Mouse (Mus musculus) liver, postnatal 0 days (tissue): Measurements from ENCODE around the gene Cmtm8. TPM values are rescaled to one million over a fixed set of nuclear protein-coding genes. Genes with fewer than 3 reads are reported as not detected.

ENCODE experiments used
- ATAC-seq: fragments of 200-750 bp; cut with Nextera tagmentation; 2 replicates; pipeline ENCODE4 v1.8.0; 2017; ENCODE audit warnings: mild to moderate bottlenecking, moderate library complexity
- DNase-seq: peaks from one replicate; pipeline ENCODE4 v3.0.0-alpha.2; 2016
- H3K27ac ChIP-seq: fragments of 300-500 bp; sonication (generic); 2 replicates; pipeline ENCODE4 v1.5.1; 2014; ENCODE audit warnings: antibody characterized with exemption, moderate library complexity, mild to moderate bottlenecking, low read depth
- H3K27me3 ChIP-seq: fragments of 300-500 bp; sonication (generic); 2 replicates; pipeline ENCODE4 v1.6.1; 2014; ENCODE audit warnings: low read length, control low read depth, mixed read lengths; ENCODE audit not compliant: insufficient read depth
- H3K36me3 ChIP-seq: fragments of 300-500 bp; sonication (generic); replicated peaks from 2 replicates; pipeline ENCODE4 v1.6.1; 2014; ENCODE audit warnings: mild to moderate bottlenecking, control low read depth, low read length, moderate library complexity, mixed read lengths; ENCODE audit not compliant: insufficient read depth
- H3K4me1 ChIP-seq: fragments of 300-500 bp; sonication (generic); 2 replicates; pipeline ENCODE4 v1.6.1; 2014; ENCODE audit warnings: antibody characterized with exemption, mild to moderate bottlenecking, control low read depth; ENCODE audit not compliant: insufficient read depth
- H3K4me2 ChIP-seq: fragments of 300-500 bp; sonication (generic); 2 replicates; pipeline ENCODE4 v1.6.1; 2014; ENCODE audit warnings: low read depth, mild to moderate bottlenecking, low read length, moderate library complexity, mixed read lengths
- H3K4me3 ChIP-seq: fragments of 300-500 bp; sonication (generic); 2 replicates; pipeline ENCODE4 v1.5.1; 2014; ENCODE audit warnings: low read depth, low read length
- H3K9ac ChIP-seq: fragments of 300-500 bp; sonication (generic); replicated peaks from 2 replicates; pipeline ENCODE4 v1.6.1; 2014; ENCODE audit warnings: mild to moderate bottlenecking, moderate library complexity
- H3K9me3 ChIP-seq: fragments of 300-500 bp; sonication (generic); 2 replicates; pipeline ENCODE4 v1.6.1; 2016; ENCODE audit warnings: mild to moderate bottlenecking, control low read depth, low read length, mixed read lengths
- CTCF ChIP-seq: sonication (generic); IDR thresholded peaks from 2 replicates; pipeline ENCODE4 v1.5.1; 2016; ENCODE audit warnings: antibody characterized with exemption, low read depth
- EP300 ChIP-seq: IDR thresholded peaks from 2 replicates; pipeline ENCODE4 v1.6.1; 2016; ENCODE audit warnings: antibody characterized with exemption, low read depth, mild to moderate bottlenecking
- WGBS: fragments of 180-500 bp; shearing (Covaris S2); extraction: QIAGEN DNeasy Blood & Tissue Kit; methylation state at CpG from one replicate; pipeline ENCODE4 v1.1.7; 2014; ENCODE audit not compliant: insufficient replicate concordance; 5-methylcytosine and 5-hydroxymethylcytosine counted together
- polyA plus RNA-seq: library from polyadenylated mRNA; unstranded; fragments of >200 nt; fragmentation: Nextera tagmentation; extraction: Ambion mirVana; gene quantifications from 2 replicates; pipeline ENCODE4 v1.2.1, GENCODE M21; 2015

The Cmtm8 gene
- polyA plus RNA-seq, 1 experiment from 2014 or later = 109 TPM

DNA sequence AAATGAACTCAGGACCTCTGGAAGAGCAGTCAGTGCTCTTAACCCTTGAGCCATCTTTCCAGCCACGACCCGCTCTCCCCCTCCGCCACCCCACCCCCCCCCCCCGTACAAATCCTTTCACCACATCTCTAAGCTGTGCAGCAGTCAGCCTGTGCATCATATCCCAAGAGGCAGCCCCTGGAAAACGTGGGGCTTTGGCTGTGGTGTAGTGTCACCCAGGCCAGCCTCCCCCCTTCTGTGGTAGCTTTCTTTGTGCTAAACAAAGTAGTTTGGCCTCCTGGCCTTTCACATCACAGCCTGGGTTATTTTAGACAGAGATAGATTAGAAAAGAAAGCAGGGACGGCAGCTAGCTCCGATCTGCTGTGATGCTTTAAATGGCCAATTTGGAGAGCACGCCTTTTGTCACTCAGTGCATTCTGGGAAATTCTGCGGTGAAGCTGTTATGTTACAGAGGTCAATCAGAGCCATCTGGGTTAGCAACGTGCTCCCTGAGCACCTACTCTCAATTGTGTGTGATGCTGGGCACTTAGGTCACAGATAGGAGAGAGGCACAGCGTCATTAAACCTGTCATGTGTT, 47.4 kb downstream of the Cmtm8 start:
- ATAC-seq (no peak), DNase-seq (no peak)
- no peak for TF ChIP-seq EP300
- no peak for TF ChIP-seq CTCF
- 61% methylated on average over 11 of the region's 11 CpGs for WGBS
- Histone ChIP-seq H3K27me3 (no peaks in the 10 kb centered on the region), H3K4me3 (no peak overlapping the region), H3K9me3 (no peaks in the 10 kb centered on the region), H3K4me2 (no peak overlapping the region), H3K4me1 (peaks cover 4% of the 10 kb centered on the region; the same call in 1 of the 2 replicates), H3K36me3 (peaks cover 8% of the 10 kb centered on the region; the same call in 1 of the 2 replicates), H3K27ac (no peak overlapping the region), H3K9ac (no peak overlapping the region)

DNA sequence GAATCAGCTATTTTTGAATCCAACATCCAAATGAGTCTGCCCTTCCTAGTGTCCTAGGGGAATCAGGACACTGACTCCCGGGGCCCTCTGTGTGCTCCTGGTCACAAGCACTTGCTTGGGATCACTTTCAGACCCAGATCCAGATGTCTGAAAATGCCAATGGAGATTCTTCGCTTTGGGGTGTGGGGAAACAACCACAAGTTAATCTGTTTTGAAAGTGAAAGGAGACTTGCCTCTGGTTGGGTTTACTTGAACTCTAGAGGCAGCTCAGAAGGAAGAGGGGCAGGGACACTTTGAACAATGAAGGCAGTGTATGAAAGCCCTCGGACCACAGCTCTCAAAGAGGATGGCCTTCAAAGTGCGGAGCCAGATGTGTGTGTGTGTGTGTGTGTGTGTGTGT, 49.5 kb downstream of the Cmtm8 start:
- DNase-seq (no peak), ATAC-seq (no peak)
- Histone ChIP-seq H3K4me1 (peaks cover 4% of the 10 kb centered on the region; the same call in 1 of the 2 replicates), H3K4me2 (peak overlapping the region; percentile 20; the same call in 1 of the 2 replicates), H3K4me3 (no peak overlapping the region), H3K27ac (no peak overlapping the region), H3K27me3 (no peaks in the 10 kb centered on the region), H3K9ac (no peak overlapping the region), H3K9me3 (no peaks in the 10 kb centered on the region), H3K36me3 (peaks cover 8% of the 10 kb centered on the region; the same call in 1 of the 2 replicates)
- 55% methylated on average over 4 of the region's 4 CpGs for WGBS
- TF ChIP-seq CTCF (no peak), EP300 (no peak)

DNA sequence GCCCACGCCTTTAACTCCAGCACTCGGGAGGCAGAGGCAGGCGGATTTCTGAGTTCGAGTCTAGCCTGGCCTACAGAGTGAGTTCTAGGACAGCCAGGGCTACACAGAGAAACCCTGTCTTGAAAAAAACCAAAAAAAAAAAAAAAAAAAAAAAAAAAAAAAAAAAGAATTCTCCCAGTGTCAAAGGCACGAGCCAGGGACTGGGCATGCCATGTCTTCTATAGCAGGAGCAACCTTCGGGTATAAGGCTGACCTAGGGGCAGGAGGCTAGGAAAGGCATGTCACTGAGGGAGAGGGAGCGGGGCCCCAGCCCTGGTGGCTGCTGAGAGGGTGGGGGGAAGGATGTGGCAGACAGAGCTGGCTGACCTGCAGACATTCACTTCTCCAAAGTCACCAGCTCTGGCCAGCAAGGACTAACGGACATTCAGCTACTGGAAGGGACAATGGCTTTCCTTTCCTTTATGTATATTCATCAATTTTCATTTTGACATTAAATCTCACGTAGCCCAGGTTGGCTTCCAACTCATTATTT, 50.1 kb downstream of the Cmtm8 start:
- 65% methylated on average over 9 of the region's 9 CpGs for WGBS
- ATAC-seq (no peak), DNase-seq (no peak)
- peaks cover 8% of the 10 kb centered on the region; the same call in 1 of the 2 replicates for H3K36me3 ChIP-seq
- H3K9ac ChIP-seq = no peak overlapping the region
- H3K9me3 ChIP-seq = no peaks in the 10 kb centered on the region
- TF ChIP-seq CTCF = no peak
- TF ChIP-seq EP300 = no peak
- H3K4me2 ChIP-seq = no peak overlapping the region
- H3K4me3 ChIP-seq = no peak overlapping the region
- no peaks in the 10 kb centered on the region for H3K27me3 ChIP-seq
- peaks cover 4% of the 10 kb centered on the region; the same call in 1 of the 2 replicates for H3K4me1 ChIP-seq
- H3K27ac ChIP-seq = no peak overlapping the region

DNA sequence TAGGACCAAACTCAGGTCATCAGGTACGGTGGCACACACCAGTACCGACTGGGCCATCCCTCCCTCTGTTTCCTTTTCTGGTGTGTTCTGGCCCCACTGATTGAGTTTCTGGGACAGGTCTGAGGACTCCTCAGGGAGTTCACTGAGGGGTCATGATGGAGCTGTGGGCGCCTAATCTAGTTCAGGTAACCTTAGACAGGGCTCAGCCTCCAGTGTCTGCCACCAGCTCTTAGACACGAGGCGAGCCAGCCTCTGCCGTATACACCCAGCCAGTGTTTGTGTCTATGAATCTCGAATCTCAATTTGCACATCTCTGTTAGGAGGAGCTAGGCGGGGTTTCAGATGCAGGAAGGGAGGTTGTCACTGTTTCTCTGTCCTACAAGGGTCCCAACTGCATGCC, 54.0 kb downstream of the Cmtm8 start:
- Histone ChIP-seq H3K4me2 (no peak overlapping the region), H3K4me3 (no peak overlapping the region), H3K4me1 (peaks cover 10% of the 10 kb centered on the region), H3K9me3 (no peaks in the 10 kb centered on the region), H3K9ac (no peak overlapping the region), H3K27me3 (no peaks in the 10 kb centered on the region), H3K36me3 (peaks cover 4% of the 10 kb centered on the region; the same call in 1 of the 2 replicates), H3K27ac (no peak overlapping the region)
- no peak for TF ChIP-seq CTCF
- TF ChIP-seq EP300 = no peak
- 71% methylated on average over 8 of the region's 8 CpGs for WGBS
- DNase-seq (no peak), ATAC-seq (no peak)

DNA sequence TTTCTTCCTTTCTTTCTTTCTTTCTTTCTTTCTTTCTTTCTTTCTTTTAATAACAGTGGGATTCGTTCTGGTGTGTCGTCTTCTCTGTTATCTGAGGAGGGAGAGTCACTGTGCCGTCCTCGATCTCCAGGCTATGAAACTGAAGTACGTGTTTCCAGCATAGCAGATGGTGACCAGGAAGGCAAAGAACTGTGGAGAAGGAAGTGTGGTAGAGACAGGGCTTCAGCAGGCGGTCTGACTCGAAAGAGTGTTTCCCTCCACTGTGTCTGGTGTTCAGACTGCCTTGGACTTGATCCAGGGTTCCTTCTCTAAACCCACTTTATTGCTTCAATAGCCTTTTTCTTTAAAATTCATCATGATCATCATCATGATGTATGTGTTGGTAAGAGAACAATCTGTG, 54.4 kb downstream of the Cmtm8 start:
- Histone ChIP-seq H3K36me3 (peaks cover 3% of the 10 kb centered on the region; the same call in 1 of the 2 replicates), H3K4me1 (peaks cover 10% of the 10 kb centered on the region), H3K4me3 (no peak overlapping the region), H3K27me3 (no peaks in the 10 kb centered on the region), H3K9me3 (no peaks in the 10 kb centered on the region), H3K9ac (no peak overlapping the region), H3K27ac (no peak overlapping the region), H3K4me2 (no peak overlapping the region)
- no peak for ATAC-seq
- no peak for TF ChIP-seq CTCF
- TF ChIP-seq EP300 = no peak
- DNase-seq = no peak
- WGBS = 33% methylated on average over 7 of the region's 7 CpGs

DNA sequence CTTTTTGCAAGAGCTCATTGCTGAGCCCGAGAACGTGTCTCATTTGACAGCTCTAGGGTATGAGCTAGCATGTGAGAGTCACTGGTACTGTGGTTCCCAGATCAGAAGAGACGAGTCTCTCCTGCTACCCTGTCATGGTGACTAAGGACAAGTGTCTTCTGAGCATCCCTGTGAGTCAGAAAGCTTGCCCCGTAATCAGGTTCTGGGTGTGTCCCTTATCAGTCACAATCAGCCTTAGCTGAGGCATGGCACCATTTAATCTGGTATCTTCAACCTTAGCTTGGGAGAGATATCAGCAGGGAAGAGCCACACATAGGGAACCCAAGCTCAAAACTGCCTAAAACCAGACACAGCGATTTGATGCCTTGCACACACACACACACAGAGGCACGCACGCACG, 55.3 kb downstream of the Cmtm8 start:
- no peak overlapping the region for H3K27ac ChIP-seq
- ATAC-seq (no peak), DNase-seq (no peak)
- WGBS = 55% methylated on average over 8 of the region's 8 CpGs
- H3K4me2 ChIP-seq = no peak overlapping the region
- no peak overlapping the region for H3K4me3 ChIP-seq
- peaks cover 7% of the 10 kb centered on the region for H3K4me1 ChIP-seq
- no peaks in the 10 kb centered on the region for H3K27me3 ChIP-seq
- H3K36me3 ChIP-seq = no peaks in the 10 kb centered on the region
- no peak overlapping the region for H3K9ac ChIP-seq
- no peaks in the 10 kb centered on the region for H3K9me3 ChIP-seq
- no peak for TF ChIP-seq CTCF
- TF ChIP-seq EP300 = no peak
